Mouse (Mus musculus) MEL (cell line): ENCODE measurements around the gene Hlcs. TPM values are rescaled to one million over a fixed set of nuclear protein-coding genes. Genes with fewer than 3 reads are reported as not detected.
A peak's percentile ranks its signal among the peaks of the same experiment; 100 is the strongest.

ENCODE experiments used
- DNase-seq: peaks from one replicate; pipeline ENCODE4 v3.0.0; 2011; ENCODE audit warnings: low read depth, low spot score
- H3K27ac ChIP-seq: 2 replicates; pipeline ENCODE4 v1.5.1; 2012; ENCODE audit warnings: low read depth, mild to moderate bottlenecking, control low read depth, low read length, moderate library complexity; ENCODE audit not compliant: control insufficient read depth
- H3K27me3 ChIP-seq, 2 experiments: fragments of 150-350 bp in 1 of 2; sonication (generic) in 1 of 2; 2 replicates each; pipeline ENCODE4 v1.6.1; 2012; ENCODE audit warnings: low read length in 2 of 2, mild to moderate bottlenecking in 2 of 2, improper control_type of control experiment in 1 of 2, moderate library complexity in 1 of 2; ENCODE audit not compliant: insufficient read depth in 2 of 2, control insufficient read depth in 1 of 2
- H3K36me3 ChIP-seq, 2 experiments: 2 replicates each; pipeline ENCODE4 v1.6.1; 2012 to 2014; ENCODE audit warnings: low read length in 2 of 2, improper control_type of control experiment in 1 of 2, inconsistent platforms in 1 of 2, mild to moderate bottlenecking in 1 of 2; ENCODE audit not compliant: insufficient read depth in 2 of 2, control insufficient read depth in 1 of 2
- H3K4me1 ChIP-seq, 2 experiments: fragments of 150-350 bp in 1 of 2; sonication (generic) in 1 of 2; 2 replicates each; pipeline ENCODE4 v1.6.1; 2012; ENCODE audit warnings: low read length in 2 of 2, improper control_type of control experiment in 1 of 2, mild to moderate bottlenecking in 1 of 2; ENCODE audit not compliant: insufficient read depth in 2 of 2, control insufficient read depth in 1 of 2
- H3K4me3 ChIP-seq, 2 experiments: fragments of 150-350 bp in 1 of 2; sonication (generic) in 1 of 2; 2 replicates each; pipeline ENCODE4 v1.5.1; 2012; ENCODE audit warnings: low read depth in 2 of 2, low read length in 2 of 2, mild to moderate bottlenecking in 2 of 2, moderate library complexity in 2 of 2, control low read depth in 1 of 2, improper control_type of control experiment in 1 of 2; ENCODE audit not compliant: control insufficient read depth in 1 of 2, insufficient read depth in 1 of 2
- H3K79me2 ChIP-seq: 2 replicates; pipeline ENCODE4 v1.6.1; 2012; ENCODE audit warnings: mild to moderate bottlenecking, low read length, moderate library complexity; ENCODE audit not compliant: control insufficient read depth, poor library complexity, insufficient read depth
- H3K9ac ChIP-seq: 2 replicates; pipeline ENCODE4 v1.6.1; 2012; ENCODE audit warnings: low read depth, mild to moderate bottlenecking, control low read depth, low read length, moderate library complexity; ENCODE audit not compliant: control insufficient read depth, poor library complexity, severe bottlenecking
- H3K9me3 ChIP-seq: fragments of 150-350 bp; sonication (generic); replicated peaks from 2 replicates; pipeline ENCODE4 v1.6.1; 2012; ENCODE audit warnings: mild to moderate bottlenecking, low read length, improper control_type of control experiment, moderate library complexity; ENCODE audit not compliant: insufficient read depth
- CHD1 ChIP-seq: IDR thresholded peaks from 2 replicates; pipeline ENCODE4 v1.6.1; 2012; ENCODE audit warnings: low read depth, mild to moderate bottlenecking, inconsistent platforms, low read length, improper control_type of control experiment
- CHD2 ChIP-seq: IDR thresholded peaks from 2 replicates; pipeline ENCODE4 v1.6.1; 2011; ENCODE audit warnings: low read length, improper control_type of control experiment
- CTCF ChIP-seq, 3 experiments: IDR thresholded peaks in 2 of 3; conservative IDR thresholded peaks in 1 of 3; 2 replicates each; pipeline ENCODE4 v1.5.1; 2011 to 2012; ENCODE audit warnings: low read length in 3 of 3, low read depth in 2 of 3, mild to moderate bottlenecking in 2 of 3, improper control_type of control experiment in 1 of 3, inconsistent platforms in 1 of 3, mixed read lengths in 1 of 3, moderate library complexity in 1 of 3; ENCODE audit not compliant: control insufficient read depth in 1 of 3, insufficient read depth in 1 of 3, poor library complexity in 1 of 3, severe bottlenecking in 1 of 3
- E2F4 ChIP-seq: IDR thresholded peaks from 2 replicates; pipeline ENCODE4 v1.6.1; 2011; ENCODE audit warnings: low read depth, low read length, improper control_type of control experiment, borderline replicate concordance
- ELF1 ChIP-seq: IDR thresholded peaks from 2 replicates; pipeline ENCODE4 v1.6.1; 2014; ENCODE audit warnings: low read depth, mild to moderate bottlenecking, inconsistent platforms, low read length, improper control_type of control experiment, moderate library complexity
- EP300 ChIP-seq, 2 experiments: IDR thresholded peaks; 2 replicates each; pipeline ENCODE4 v1.6.1; 2011; ENCODE audit warnings: improper control_type of control experiment in 2 of 2, low read length in 2 of 2, low read depth in 1 of 2, mild to moderate bottlenecking in 1 of 2
- GABPA ChIP-seq: IDR thresholded peaks from 2 replicates; pipeline ENCODE4 v1.6.1; 2012; ENCODE audit warnings: low read depth, mild to moderate bottlenecking, inconsistent platforms, low read length, improper control_type of control experiment, moderate library complexity
- GATA1 ChIP-seq: IDR thresholded peaks from 2 replicates; pipeline ENCODE4 v1.6.1; 2011; ENCODE audit warnings: low read depth, low read length, improper control_type of control experiment
- HCFC1 ChIP-seq: IDR thresholded peaks from 2 replicates; pipeline ENCODE4 v1.6.1; 2012; ENCODE audit warnings: low read depth, mild to moderate bottlenecking, inconsistent platforms, low read length, improper control_type of control experiment, moderate library complexity
- JUND ChIP-seq: IDR thresholded peaks from 2 replicates; pipeline ENCODE4 v1.6.1; 2011; ENCODE audit warnings: low read depth, mild to moderate bottlenecking, improper control_type of control experiment, low read length
- MAX ChIP-seq: IDR thresholded peaks from 2 replicates; pipeline ENCODE4 v1.6.1; 2011; ENCODE audit warnings: low read length, improper control_type of control experiment
- MYC ChIP-seq: IDR thresholded peaks from 2 replicates; pipeline ENCODE4 v1.6.1; 2011; ENCODE audit warnings: low read depth, mild to moderate bottlenecking, low read length, improper control_type of control experiment, moderate library complexity
- RAD21 ChIP-seq: IDR thresholded peaks from 2 replicates; pipeline ENCODE4 v1.6.1; 2011; ENCODE audit warnings: mild to moderate bottlenecking, low read depth, low read length, improper control_type of control experiment
- RCOR1 ChIP-seq: IDR thresholded peaks from 2 replicates; pipeline ENCODE4 v1.6.1; 2012; ENCODE audit warnings: low read depth, mild to moderate bottlenecking, inconsistent platforms, low read length, improper control_type of control experiment
- SIN3A ChIP-seq: IDR thresholded peaks from 2 replicates; pipeline ENCODE4 v1.6.1; 2012; ENCODE audit warnings: low read length, improper control_type of control experiment, inconsistent platforms
- SMC3 ChIP-seq: IDR thresholded peaks from 2 replicates; pipeline ENCODE4 v1.6.1; 2011; ENCODE audit warnings: low read depth, low read length, improper control_type of control experiment
- TAL1 ChIP-seq: IDR thresholded peaks from 2 replicates; pipeline ENCODE4 v1.6.1; 2012; ENCODE audit warnings: mild to moderate bottlenecking, inconsistent platforms, low read length, moderate library complexity, mixed read lengths
- TBP ChIP-seq: IDR thresholded peaks from 2 replicates; pipeline ENCODE4 v1.8.0; 2011; ENCODE audit warnings: low read depth, low read length, improper control_type of control experiment
- UBTF ChIP-seq: IDR thresholded peaks from 2 replicates; pipeline ENCODE4 v1.6.1; 2012; ENCODE audit warnings: low read depth, mild to moderate bottlenecking, inconsistent platforms, low read length, improper control_type of control experiment, moderate library complexity, borderline replicate concordance; ENCODE audit not compliant: insufficient read depth
- USF1 ChIP-seq: IDR thresholded peaks from 2 replicates; pipeline ENCODE4 v1.6.1; 2014; ENCODE audit warnings: low read depth, mild to moderate bottlenecking, inconsistent platforms, low read length, improper control_type of control experiment, moderate library complexity
- ZC3H11A ChIP-seq: IDR thresholded peaks from 2 replicates; pipeline ENCODE4 v1.6.1; 2012; ENCODE audit warnings: low read depth, mild to moderate bottlenecking, inconsistent platforms, low read length, improper control_type of control experiment
- ZKSCAN1 ChIP-seq: IDR thresholded peaks from 2 replicates; pipeline ENCODE4 v1.6.1; 2012; ENCODE audit warnings: low read depth, mild to moderate bottlenecking, inconsistent platforms, low read length, improper control_type of control experiment, moderate library complexity
- ZNF384 ChIP-seq: IDR thresholded peaks from 2 replicates; pipeline ENCODE4 v1.6.1; 2012; ENCODE audit warnings: low read depth, mild to moderate bottlenecking, inconsistent platforms, low read length, improper control_type of control experiment
- polyA plus RNA-seq, 2 experiments: library from polyadenylated mRNA; stranded (reverse) in 1 of 2; unstranded in 1 of 2; fragments of >175 nt in 1 of 2; fragments of >200 nt in 1 of 2; gene quantifications; 2 replicates each; pipeline versions ENCODE4 v1.2.1 to v1.2.4; 2012; ENCODE audit warnings: low replicate concordance in 2 of 2, low read depth in 1 of 2; ENCODE audit not compliant: insufficient read length in 2 of 2, insufficient read depth in 1 of 2, missing spikeins in 1 of 2
- total RNA-seq: library from RNA; depleted of rRNA; stranded (reverse); fragments of 300-350 nt; gene quantifications from 2 replicates; pipeline ENCODE4 v1.2.3, GENCODE M21; 2012

Gene Hlcs
- total and polyA plus RNA-seq, 3 experiments: 3.3 to 6.4 TPM; not detected in 1

GRCm38 (mm10) chr16:94283972-94284371 lies 29.4 kb downstream of the Hlcs start:
- TF ChIP-seq MAX (no peak), GABPA (no peak), RCOR1 (peak; percentile 56; the same call in 1 of the 2 replicates), CHD2 (no peak), SMC3 (no peak), UBTF (no peak)
- Histone ChIP-seq H3K27me3 (no peaks in the 10 kb centered on the region), H3K9ac (no peak overlapping the region), H3K4me1 (peaks cover 0 to under 1% of the 10 kb centered on the region in 2 experiments; a peak in 1 of 4 replicates), H3K4me3 (no peak overlapping the region), H3K27ac (no peak overlapping the region), H3K9me3 (no peaks in the 10 kb centered on the region), H3K36me3 (peaks cover 0 to under 1% of the 10 kb centered on the region in 2 experiments; a peak in 1 of 4 replicates), H3K79me2 (no peaks in the 10 kb centered on the region)
- peak; percentile 59 for DNase-seq

GRCm38 (mm10) chr16:94270826-94271225 lies 42.5 kb downstream of the Hlcs start:
- Histone ChIP-seq H3K36me3 (no peaks in the 10 kb centered on the region), H3K79me2 (no peaks in the 10 kb centered on the region), H3K4me1 (0 out of 4 replicates have a peak, but pooled peaks cover 0 to 2% of the 10 kb centered on the region in 2 experiments), H3K9ac (no peak overlapping the region), H3K9me3 (no peaks in the 10 kb centered on the region)
- no peak for TF ChIP-seq ZNF384
- TF ChIP-seq HCFC1: no peak
- TF ChIP-seq RAD21: no peak
- no peak for TF ChIP-seq MYC
- TF ChIP-seq E2F4: no peak
- TF ChIP-seq ELF1: no peak
- no peak for TF ChIP-seq JUND
- no peak for TF ChIP-seq ZC3H11A
- TF ChIP-seq GATA1: no peak
- TF ChIP-seq ZKSCAN1: no peak
- TF ChIP-seq, all 39 proteins: peak for 0
- no peaks in the 10 kb centered on the region for H3K27me3 ChIP-seq
- no peak overlapping the region for H3K4me3 ChIP-seq
- H3K27ac ChIP-seq: no peak overlapping the region
- DNase-seq: no peak

DNA sequence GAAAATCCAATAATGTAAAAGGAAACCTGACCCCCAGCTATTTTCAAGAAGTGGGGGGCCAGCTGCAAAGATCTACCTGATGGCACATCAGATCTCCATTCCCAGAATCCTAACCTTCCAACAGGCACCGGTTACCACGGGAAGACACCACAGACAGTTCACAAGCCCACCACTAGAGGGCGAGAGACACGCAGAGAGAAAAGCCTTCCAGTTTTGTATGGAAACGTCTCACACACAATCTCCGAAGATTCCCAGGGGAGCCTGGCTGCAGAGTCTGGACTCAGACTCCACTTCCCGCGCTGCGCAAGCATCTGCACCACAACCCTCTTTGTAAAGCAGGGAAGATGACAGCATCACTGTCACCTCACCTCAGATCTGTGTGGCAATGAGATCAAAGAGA lies 43.7 kb downstream of the Hlcs start:
- no peak overlapping the region for H3K9ac ChIP-seq
- no peaks in the 10 kb centered on the region for H3K36me3 ChIP-seq
- no peaks in the 10 kb centered on the region for H3K9me3 ChIP-seq
- peak; percentile 71 for DNase-seq
- H3K4me3 ChIP-seq: no peak overlapping the region
- H3K79me2 ChIP-seq: no peaks in the 10 kb centered on the region
- H3K4me1 ChIP-seq: 0 out of 4 replicates have a peak, but pooled peaks cover 0 to 2% of the 10 kb centered on the region in 2 experiments
- no peak overlapping the region for H3K27ac ChIP-seq
- TF ChIP-seq CTCF (IDR thresholded peaks at IDR 0.05 in 2 of 3, conservative IDR thresholded peaks at IDR 0.05 in 1 of 3; ENCODE audit: control insufficient read depth in 1 of 3, insufficient read depth in 1 of 3, low read depth in 2 of 3, low read length in 3 of 3, poor library complexity in 1 of 3, severe bottlenecking in 1 of 3) (peak; percentile 86 to 96 (median 93)), USF1 (no peak), SIN3A (0 out of 2 replicates have a peak, but pooled peaks have one; percentile 21), TAL1 (no peak), RAD21 (peak; percentile 93), SMC3 (peak; percentile 92), TBP (no peak), EP300 (IDR thresholded peaks at IDR 0.05; ENCODE audit: low read depth in 1 of 2, low read length in 2 of 2) (no peak), CHD1 (no peak), ZC3H11A (peak; percentile 87)
- H3K27me3 ChIP-seq: no peaks in the 10 kb centered on the region
